Mouse (Mus musculus): ENCODE data around the gene Pla2g4a. TPM values are rescaled to one million over a fixed set of nuclear protein-coding genes. Genes with fewer than 3 reads are reported as not detected.

Gene Pla2g4a
- polyA plus RNA-seq, 1 experiment from 2014 or later: 8.7 TPM

- Histone ChIP-seq H3K4me3 (no peak overlapping the region), H3K4me1 (no peaks in the 10 kb centered on the region), H3K27me3 (ENCODE audit: low read depth, poor library complexity, severe bottlenecking) (no peaks in the 10 kb centered on the region), H3K36me3 (no peaks in the 10 kb centered on the region), H3K27ac (no peak overlapping the region), H3K9me3 (replicated peaks) (no peaks in the 10 kb centered on the region)
- WGBS: 79% methylated on average over 6 of the region's 6 CpGs
- no peak for DNase-seq (ENCODE audit: low spot score)
Measured at GRCm38 (mm10) chr1:149862801-149863200, 98.3 kb downstream of the Pla2g4a start.

GRCm38 (mm10) chr1:149862181-149862580, 98.9 kb downstream of the Pla2g4a start:
- WGBS: 87% methylated on average over 2 of the region's 2 CpGs
- no peaks in the 10 kb centered on the region for H3K27me3 ChIP-seq (ENCODE audit: low read depth, poor library complexity, severe bottlenecking)
- no peak overlapping the region for H3K4me3 ChIP-seq
- H3K9me3 ChIP-seq (replicated peaks): no peaks in the 10 kb centered on the region
- H3K36me3 ChIP-seq: no peaks in the 10 kb centered on the region
- H3K4me1 ChIP-seq: no peaks in the 10 kb centered on the region
- DNase-seq (ENCODE audit: low spot score): no peak
- H3K27ac ChIP-seq: no peak overlapping the region

DNA sequence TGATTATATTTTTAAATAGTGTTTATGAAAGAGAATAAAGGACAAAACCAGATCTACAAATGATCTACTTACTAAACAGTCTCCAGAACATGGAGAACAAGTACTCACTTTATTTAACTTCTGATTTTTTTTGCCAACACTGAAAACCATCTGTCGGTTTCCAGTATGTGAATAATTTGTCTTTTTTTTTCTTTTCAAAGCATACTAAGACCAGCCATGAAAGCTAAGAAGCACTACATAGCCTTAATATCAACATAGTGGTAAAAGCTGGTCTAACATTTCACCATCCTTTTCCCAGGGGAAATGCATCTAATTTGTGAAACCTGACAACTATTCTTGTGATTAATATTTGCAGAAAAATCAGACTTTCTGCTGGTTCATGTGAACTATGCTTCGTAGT, 99.5 kb downstream of the Pla2g4a start:
- no peaks in the 10 kb centered on the region for H3K27me3 ChIP-seq (ENCODE audit: low read depth, poor library complexity, severe bottlenecking)
- H3K4me1 ChIP-seq: no peaks in the 10 kb centered on the region
- no peak for DNase-seq (ENCODE audit: low spot score)
- 95% methylated on average over 2 of the region's 2 CpGs for WGBS
- H3K36me3 ChIP-seq: no peaks in the 10 kb centered on the region
- H3K4me3 ChIP-seq: no peak overlapping the region
- no peak overlapping the region for H3K27ac ChIP-seq
- no peaks in the 10 kb centered on the region for H3K9me3 ChIP-seq (replicated peaks)

DNA sequence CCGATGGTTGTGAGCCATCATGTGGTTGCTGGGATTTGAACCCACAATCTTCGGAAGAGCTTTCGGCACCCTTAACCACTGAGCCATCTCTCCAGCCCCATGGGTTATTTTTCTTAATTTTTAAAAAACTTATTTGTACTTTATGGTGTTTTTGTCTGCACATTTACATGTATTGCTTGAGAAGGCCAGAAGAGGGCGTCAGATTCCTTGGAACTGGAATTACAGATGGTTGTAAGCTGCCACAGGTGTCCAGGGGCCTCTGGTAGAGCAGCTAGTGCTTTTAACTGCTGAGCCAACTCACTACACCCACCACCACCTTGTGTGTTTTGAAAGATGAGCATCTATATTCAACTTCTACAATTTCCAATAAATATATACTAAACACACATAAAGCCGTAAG, 102.4 kb downstream of the Pla2g4a start:
- no peak for DNase-seq (ENCODE audit: low spot score)
- Histone ChIP-seq H3K27ac (no peak overlapping the region), H3K9me3 (replicated peaks) (no peaks in the 10 kb centered on the region), H3K4me1 (no peaks in the 10 kb centered on the region), H3K27me3 (ENCODE audit: low read depth, poor library complexity, severe bottlenecking) (no peaks in the 10 kb centered on the region), H3K4me3 (no peak overlapping the region), H3K36me3 (no peaks in the 10 kb centered on the region)
- 75% methylated on average over 5 of the region's 5 CpGs for WGBS

GRCm38 (mm10) chr1:149856720-149857119, 104.4 kb downstream of the Pla2g4a start:
- Histone ChIP-seq H3K4me1 (no peaks in the 10 kb centered on the region), H3K9me3 (replicated peaks) (no peaks in the 10 kb centered on the region), H3K27me3 (ENCODE audit: low read depth, poor library complexity, severe bottlenecking) (no peaks in the 10 kb centered on the region), H3K4me3 (no peak overlapping the region), H3K36me3 (no peaks in the 10 kb centered on the region), H3K27ac (no peak overlapping the region)
- peak; percentile 68 for DNase-seq (ENCODE audit: low spot score)
- WGBS: 28% methylated on average over 9 of the region's 9 CpGs

DNA sequence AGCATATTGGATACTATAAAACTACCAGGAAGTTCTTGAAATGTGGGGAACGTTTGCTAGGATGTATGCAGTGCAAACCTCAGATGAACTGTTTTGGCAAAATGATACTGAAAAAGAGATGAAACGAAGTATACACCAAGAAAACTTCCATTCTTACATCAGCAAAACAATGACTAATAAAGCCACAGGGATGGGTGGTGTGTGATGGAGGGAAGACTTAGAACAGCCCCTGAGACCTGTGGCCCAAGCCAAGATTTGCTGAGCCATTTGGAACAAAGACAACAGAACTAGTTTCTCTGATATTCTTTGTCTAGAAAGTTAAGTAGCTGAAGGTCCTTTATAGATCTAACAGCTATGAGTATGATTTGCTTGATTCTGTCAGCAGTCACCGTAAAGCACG, 105.5 kb downstream of the Pla2g4a start:
- Histone ChIP-seq H3K36me3 (no peaks in the 10 kb centered on the region), H3K4me1 (no peaks in the 10 kb centered on the region), H3K27ac (no peak overlapping the region), H3K9me3 (replicated peaks) (no peaks in the 10 kb centered on the region), H3K4me3 (no peak overlapping the region), H3K27me3 (ENCODE audit: low read depth, poor library complexity, severe bottlenecking) (no peaks in the 10 kb centered on the region)
- WGBS: 85% methylated on average over 4 of the region's 4 CpGs
- DNase-seq (ENCODE audit: low spot score): no peak

DNA sequence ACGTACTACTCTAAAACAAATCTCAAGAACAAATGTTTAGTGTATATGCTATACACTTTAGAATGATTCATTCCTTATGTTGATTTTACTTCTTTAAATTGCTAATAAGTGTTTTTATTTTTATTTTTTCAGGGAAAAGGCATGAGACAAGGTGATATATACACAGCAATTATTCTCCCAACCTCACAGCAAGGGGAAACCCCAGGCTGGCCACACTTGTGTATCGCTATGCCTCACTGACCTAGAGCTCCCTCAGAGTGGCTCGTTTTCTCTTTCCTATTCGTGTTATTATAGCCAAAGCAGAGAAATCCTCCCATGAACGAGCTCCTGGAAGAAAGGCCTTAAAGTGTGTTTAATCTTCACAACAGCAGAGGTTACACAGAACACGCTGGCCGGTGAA, 106.2 kb downstream of the Pla2g4a start:
- no peaks in the 10 kb centered on the region for H3K9me3 ChIP-seq (replicated peaks)
- no peak for DNase-seq (ENCODE audit: low spot score)
- 82% methylated on average over 7 of the region's 7 CpGs for WGBS
- H3K27ac ChIP-seq: no peak overlapping the region
- no peaks in the 10 kb centered on the region for H3K36me3 ChIP-seq
- H3K4me1 ChIP-seq: no peaks in the 10 kb centered on the region
- H3K4me3 ChIP-seq: no peak overlapping the region
- no peaks in the 10 kb centered on the region for H3K27me3 ChIP-seq (ENCODE audit: low read depth, poor library complexity, severe bottlenecking)

- no peaks in the 10 kb centered on the region for H3K9me3 ChIP-seq (replicated peaks)
- no peaks in the 10 kb centered on the region for H3K36me3 ChIP-seq
- H3K27ac ChIP-seq: no peak overlapping the region
- WGBS: 79% methylated on average over 6 of the region's 6 CpGs
- H3K4me3 ChIP-seq: no peak overlapping the region
- H3K4me1 ChIP-seq: no peaks in the 10 kb centered on the region
- DNase-seq (ENCODE audit: low spot score): no peak
- no peaks in the 10 kb centered on the region for H3K27me3 ChIP-seq (ENCODE audit: low read depth, poor library complexity, severe bottlenecking)
Measured at GRCm38 (mm10) chr1:149846655-149847054, 114.4 kb downstream of the Pla2g4a start.

DNA sequence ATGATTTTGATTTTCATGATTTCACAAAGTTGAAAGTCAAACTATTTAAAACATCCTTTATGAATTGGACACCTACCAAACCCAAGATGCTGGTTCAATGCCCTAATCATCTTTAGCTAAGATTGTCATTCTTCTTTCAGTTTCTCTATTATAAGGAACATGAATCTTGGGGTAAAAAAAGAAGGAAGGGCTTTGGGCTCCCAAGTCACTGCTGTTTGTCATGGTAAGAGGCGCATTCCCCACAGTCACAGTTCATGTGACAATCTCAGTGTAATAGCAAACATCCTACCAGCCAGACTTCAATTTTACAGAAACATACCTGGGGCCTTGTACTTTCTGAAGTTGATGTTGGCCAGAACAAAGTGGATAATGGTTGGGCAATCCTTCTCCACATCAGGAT, 119.2 kb downstream of the Pla2g4a start:
- no peaks in the 10 kb centered on the region for H3K9me3 ChIP-seq (replicated peaks)
- no peaks in the 10 kb centered on the region for H3K4me1 ChIP-seq
- no peaks in the 10 kb centered on the region for H3K27me3 ChIP-seq (ENCODE audit: low read depth, poor library complexity, severe bottlenecking)
- WGBS: 91% methylated on average over 1 of the region's 1 CpGs
- H3K27ac ChIP-seq: no peak overlapping the region
- no peak for DNase-seq (ENCODE audit: low spot score)
- no peak overlapping the region for H3K4me3 ChIP-seq
- no peaks in the 10 kb centered on the region for H3K36me3 ChIP-seq

- DNase-seq (ENCODE audit: low spot score): no peak
- Histone ChIP-seq H3K4me3 (no peak overlapping the region), H3K9me3 (replicated peaks) (no peaks in the 10 kb centered on the region), H3K36me3 (no peaks in the 10 kb centered on the region), H3K4me1 (no peaks in the 10 kb centered on the region), H3K27me3 (ENCODE audit: low read depth, poor library complexity, severe bottlenecking) (no peaks in the 10 kb centered on the region), H3K27ac (no peak overlapping the region)
- 91% methylated on average over 4 of the region's 4 CpGs for WGBS
Measured at GRCm38 (mm10) chr1:149840961-149841416, 120.1 kb downstream of the Pla2g4a start.

DNA sequence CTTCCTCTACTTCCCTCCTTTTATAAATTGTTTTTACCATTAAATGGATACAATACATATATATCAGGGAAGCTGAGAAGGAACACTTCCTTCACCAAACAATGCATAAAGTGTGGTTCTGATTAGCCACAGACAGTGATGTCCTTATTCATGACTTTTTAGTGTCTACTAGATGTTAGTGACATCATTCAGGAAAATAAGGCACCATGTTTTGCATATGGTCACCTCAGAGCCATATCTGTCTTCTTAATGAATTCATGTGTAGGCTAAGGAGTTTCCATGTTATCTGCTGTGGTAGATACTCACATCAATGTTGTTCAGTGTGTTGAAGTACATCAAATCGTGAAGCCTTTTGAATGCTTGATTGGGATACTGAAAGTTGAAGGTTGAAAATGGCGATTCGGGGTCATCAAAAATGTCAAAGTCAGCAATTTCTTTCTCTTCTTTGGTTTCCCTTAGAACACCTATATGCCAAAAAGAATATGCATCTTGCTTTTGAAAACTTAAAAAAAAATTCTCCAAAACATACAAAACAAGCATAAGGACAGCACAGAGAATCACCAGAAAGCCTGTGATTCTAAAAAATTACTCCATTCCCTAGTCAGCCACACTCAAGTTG, 120.7 kb downstream of the Pla2g4a start:
- DNase-seq (ENCODE audit: low spot score): no peak
- 96% methylated on average over 3 of the region's 3 CpGs for WGBS
- Histone ChIP-seq H3K9me3 (replicated peaks) (no peaks in the 10 kb centered on the region), H3K27ac (no peak overlapping the region), H3K4me3 (no peak overlapping the region), H3K4me1 (no peaks in the 10 kb centered on the region), H3K36me3 (no peaks in the 10 kb centered on the region), H3K27me3 (ENCODE audit: low read depth, poor library complexity, severe bottlenecking) (no peaks in the 10 kb centered on the region)

DNA sequence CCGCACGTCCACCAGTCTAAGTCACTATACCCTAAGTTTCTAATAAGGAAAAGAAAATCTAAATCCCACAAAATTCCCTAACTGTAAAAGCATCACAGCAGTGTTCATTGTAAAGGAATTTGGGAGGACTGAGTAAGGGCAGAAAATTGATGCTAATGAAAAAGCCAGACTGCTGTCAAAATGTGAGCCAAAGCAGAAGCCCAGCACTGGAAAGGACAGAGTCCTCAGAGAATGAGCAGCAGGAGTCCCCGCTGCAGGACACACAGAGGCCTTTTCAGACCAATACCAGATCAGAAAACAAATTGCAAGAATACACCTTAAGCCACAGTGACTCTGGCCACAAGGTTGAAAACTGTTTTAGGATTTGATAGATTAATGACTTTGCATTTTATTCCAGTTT, 124.6 kb downstream of the Pla2g4a start:
- no peak for DNase-seq (ENCODE audit: low spot score)
- 80% methylated on average over 3 of the region's 3 CpGs for WGBS

DNA sequence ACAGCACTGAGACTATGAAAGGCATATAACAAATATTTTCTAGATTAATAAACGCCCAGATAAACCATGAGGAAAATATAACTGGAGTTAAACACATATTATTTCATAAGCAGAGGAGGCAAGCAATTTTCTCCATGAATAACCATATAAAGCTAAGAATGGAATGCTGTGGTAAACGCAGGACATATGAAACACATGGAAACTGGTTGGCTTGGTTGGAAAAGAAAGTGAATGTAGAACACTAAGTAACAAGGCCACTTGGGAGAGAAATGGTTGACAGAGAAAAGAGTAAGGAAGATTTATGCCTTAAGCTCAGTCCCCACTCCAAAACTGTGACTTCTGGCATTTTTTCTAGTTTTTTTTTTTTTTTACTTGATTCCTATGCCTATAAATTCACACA, 127.2 kb downstream of the Pla2g4a start:
- no peaks in the 10 kb centered on the region for H3K4me1 ChIP-seq
- H3K27ac ChIP-seq: no peak overlapping the region
- no peak overlapping the region for H3K4me3 ChIP-seq
- DNase-seq (ENCODE audit: low spot score): no peak
- no peaks in the 10 kb centered on the region for H3K36me3 ChIP-seq
- H3K27me3 ChIP-seq (ENCODE audit: low read depth, poor library complexity, severe bottlenecking): no peaks in the 10 kb centered on the region
- WGBS: 83% methylated on average over 2 of the region's 2 CpGs
- no peaks in the 10 kb centered on the region for H3K9me3 ChIP-seq (replicated peaks)

More for the DNA sequence above, 124.6 kb downstream of the Pla2g4a start:
- Histone ChIP-seq H3K4me1 (no peaks in the 10 kb centered on the region), H3K27me3 (ENCODE audit: low read depth, poor library complexity, severe bottlenecking) (no peaks in the 10 kb centered on the region), H3K27ac (no peak overlapping the region), H3K4me3 (no peak overlapping the region), H3K36me3 (no peaks in the 10 kb centered on the region), H3K9me3 (replicated peaks) (no peaks in the 10 kb centered on the region)

DNA sequence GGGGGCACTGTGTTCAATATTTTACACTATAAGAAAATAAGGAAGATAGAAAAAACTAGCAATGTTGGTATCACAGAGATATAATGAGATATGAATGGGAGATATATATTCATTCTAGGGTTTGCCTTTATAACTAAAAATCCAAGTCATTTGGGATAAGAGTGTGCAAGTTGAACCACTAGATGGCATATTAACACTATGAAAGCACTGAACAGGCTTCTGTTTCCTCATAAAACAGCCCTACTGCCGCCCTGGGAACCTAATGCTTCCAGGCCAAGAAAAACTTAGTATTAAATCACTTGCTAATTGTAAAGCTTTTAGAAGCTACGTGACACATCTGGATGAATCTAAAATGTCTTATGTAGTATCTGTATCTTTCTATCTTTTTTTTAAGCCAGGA, 128.1 kb downstream of the Pla2g4a start:
- WGBS: 39% methylated on average over 2 of the region's 2 CpGs
- no peaks in the 10 kb centered on the region for H3K27me3 ChIP-seq (ENCODE audit: low read depth, poor library complexity, severe bottlenecking)
- DNase-seq (ENCODE audit: low spot score): no peak
- no peak overlapping the region for H3K27ac ChIP-seq
- no peaks in the 10 kb centered on the region for H3K4me1 ChIP-seq
- no peaks in the 10 kb centered on the region for H3K9me3 ChIP-seq (replicated peaks)
- no peak overlapping the region for H3K4me3 ChIP-seq
- H3K36me3 ChIP-seq: no peaks in the 10 kb centered on the region
